Mouse (Mus musculus) heart, embryonic 10.5 days (tissue): ENCODE data around the gene Il1rl2. TPM values are rescaled to one million over a fixed set of nuclear protein-coding genes. Genes with fewer than 3 reads are reported as not detected.
A peak's percentile ranks its signal among the peaks of the same experiment; 100 is the strongest.
"Not testable (repeated sequence)": the region's sequence is repeated elsewhere in the genome, so short reads cannot be mapped to it uniquely, and the experiment has no call there.

Experiments used
- DNase-seq: peaks from one replicate; pipeline ENCODE4 v3.0.0-alpha.2; 2017; ENCODE audit warnings: low spot score
- H3K27ac ChIP-seq: fragments of 300-500 bp; sonication (generic); 2 replicates; pipeline ENCODE4 v1.5.1; 2016; ENCODE audit warnings: mild to moderate bottlenecking
- H3K27me3 ChIP-seq: fragments of 300-500 bp; sonication (generic); 2 replicates; pipeline ENCODE4 v1.6.1; 2016; ENCODE audit warnings: mild to moderate bottlenecking; ENCODE audit not compliant: poor library complexity, insufficient read depth, severe bottlenecking
- H3K36me3 ChIP-seq: fragments of 300-500 bp; sonication (generic); 2 replicates; pipeline ENCODE4 v1.6.1; 2016; ENCODE audit warnings: mild to moderate bottlenecking, moderate library complexity
- H3K4me1 ChIP-seq: fragments of 300-500 bp; sonication (generic); 2 replicates; pipeline ENCODE4 v1.6.1; 2016; ENCODE audit warnings: mild to moderate bottlenecking
- H3K4me3 ChIP-seq: fragments of 300-500 bp; sonication (generic); 2 replicates; pipeline ENCODE4 v1.5.1; 2016; ENCODE audit warnings: mild to moderate bottlenecking, moderate library complexity
- H3K9me3 ChIP-seq: fragments of 300-500 bp; sonication (generic); 2 replicates; pipeline ENCODE4 v1.6.1; 2016; ENCODE audit warnings: mild to moderate bottlenecking, moderate library complexity
- WGBS: fragments of 180-500 bp; shearing (Covaris S2); methylation state at CpG from one replicate; pipeline ENCODE4 v1.1.7; 2016; 5-methylcytosine and 5-hydroxymethylcytosine counted together
- polyA plus RNA-seq: library from polyadenylated mRNA; unstranded; fragments of >200 nt; fragmentation: Nextera tagmentation; extraction: Ambion mirVana; gene quantifications from 2 replicates; pipeline ENCODE4 v1.2.1, GENCODE M21; 2016

Il1rl2 gene
- polyA plus RNA-seq, 1 experiment from 2014 or later: 2.3 TPM

- no peaks in the 10 kb centered on the region for H3K4me1 ChIP-seq
- H3K27me3 ChIP-seq: no peaks in the 10 kb centered on the region
- DNase-seq: no peak
- no peaks in the 10 kb centered on the region for H3K9me3 ChIP-seq
- H3K36me3 ChIP-seq: peaks cover 4% of the 10 kb centered on the region; the same call in 1 of the 2 replicates
- H3K4me3 ChIP-seq: no peak overlapping the region
- no peak overlapping the region for H3K27ac ChIP-seq
- WGBS: 51% methylated on average over 7 of the region's 7 CpGs
Measured at GRCm38 (mm10) chr1:40303179-40303866, 21.1 kb upstream of the Il1rl2 start.

- not testable (repeated sequence) for H3K27me3 ChIP-seq, H3K9me3 ChIP-seq, H3K4me3 ChIP-seq, H3K4me1 ChIP-seq, H3K27ac ChIP-seq, DNase-seq, H3K36me3 ChIP-seq
- 79% methylated on average over 4 of the region's 4 CpGs for WGBS
Measured at GRCm38 (mm10) chr1:40304321-40304720, 20.1 kb upstream of the Il1rl2 start.

- no peak overlapping the region for H3K4me3 ChIP-seq
- no peaks in the 10 kb centered on the region for H3K36me3 ChIP-seq
- no peaks in the 10 kb centered on the region for H3K27me3 ChIP-seq
- no peaks in the 10 kb centered on the region for H3K9me3 ChIP-seq
- 83% methylated on average over 2 of the region's 2 CpGs for WGBS
- no peaks in the 10 kb centered on the region for H3K4me1 ChIP-seq
- H3K27ac ChIP-seq: no peak overlapping the region
- DNase-seq: no peak
Measured at GRCm38 (mm10) chr1:40306111-40306510, 18.3 kb upstream of the Il1rl2 start.

GRCm38 (mm10) chr1:40311123-40311522, 13.3 kb upstream of the Il1rl2 start:
- no peaks in the 10 kb centered on the region for H3K9me3 ChIP-seq
- WGBS: 73% methylated on average over 3 of the region's 3 CpGs
- H3K36me3 ChIP-seq: peaks cover 6% of the 10 kb centered on the region; the same call in 1 of the 2 replicates
- no peak overlapping the region for H3K4me3 ChIP-seq
- no peak overlapping the region for H3K27ac ChIP-seq
- no peaks in the 10 kb centered on the region for H3K4me1 ChIP-seq
- H3K27me3 ChIP-seq: no peaks in the 10 kb centered on the region
- no peak for DNase-seq

- no peak for DNase-seq
- H3K4me3 ChIP-seq: no peak overlapping the region
- peaks cover 6% of the 10 kb centered on the region; the same call in 1 of the 2 replicates for H3K36me3 ChIP-seq
- H3K9me3 ChIP-seq: no peaks in the 10 kb centered on the region
- H3K4me1 ChIP-seq: no peaks in the 10 kb centered on the region
- no peak overlapping the region for H3K27ac ChIP-seq
- whole genome bisulfite sequencing: 78% methylated on average over 2 of the region's 2 CpGs
- H3K27me3 ChIP-seq: no peaks in the 10 kb centered on the region
Measured at GRCm38 (mm10) chr1:40311625-40312024, 12.8 kb upstream of the Il1rl2 start.

- Histone ChIP-seq H3K4me1 (no peaks in the 10 kb centered on the region), H3K27me3 (no peaks in the 10 kb centered on the region), H3K36me3 (peaks cover 6% of the 10 kb centered on the region; the same call in 1 of the 2 replicates), H3K4me3 (no peak overlapping the region), H3K27ac (no peak overlapping the region), H3K9me3 (no peaks in the 10 kb centered on the region)
- no peak for DNase-seq
- WGBS: 78% methylated on average over 12 of the region's 12 CpGs
Measured at GRCm38 (mm10) chr1:40314016-40314415, 10.4 kb upstream of the Il1rl2 start.

GRCm38 (mm10) chr1:40317657-40318056, 6.8 kb upstream of the Il1rl2 start:
- WGBS: 87% methylated on average over 8 of the region's 8 CpGs

GRCm38 (mm10) chr1:40321824-40322223, 2.6 kb upstream of the Il1rl2 start:
- Histone ChIP-seq H3K4me3 (no peak overlapping the region), H3K27ac (no peak overlapping the region), H3K9me3 (no peaks in the 10 kb centered on the region), H3K36me3 (no peaks in the 10 kb centered on the region), H3K27me3 (peaks cover 25% of the 10 kb centered on the region), H3K4me1 (peaks cover 17% of the 10 kb centered on the region)
- DNase-seq: no peak
- WGBS: 73% methylated on average over 6 of the region's 6 CpGs

More at GRCm38 (mm10) chr1:40317657-40318056, 6.8 kb upstream of the Il1rl2 start:
- Histone ChIP-seq H3K4me3 (no peak overlapping the region), H3K4me1 (peaks cover 6% of the 10 kb centered on the region; the same call in 1 of the 2 replicates), H3K27me3 (no peaks in the 10 kb centered on the region), H3K27ac (no peak overlapping the region), H3K36me3 (peaks cover 6% of the 10 kb centered on the region; the same call in 1 of the 2 replicates), H3K9me3 (no peaks in the 10 kb centered on the region)
- DNase-seq: no peak

- WGBS: 81% methylated on average over 3 of the region's 3 CpGs
- Histone ChIP-seq H3K36me3 (no peaks in the 10 kb centered on the region), H3K27me3 (peaks cover 30% of the 10 kb centered on the region), H3K4me1 (peaks cover 17% of the 10 kb centered on the region), H3K27ac (no peak overlapping the region), H3K9me3 (no peaks in the 10 kb centered on the region), H3K4me3 (no peak overlapping the region)
- no peak for DNase-seq
Measured at GRCm38 (mm10) chr1:40322543-40322942, 1.9 kb upstream of the Il1rl2 start.

GRCm38 (mm10) chr1:40324955-40325702, 719 bp downstream of the Il1rl2 start:
- peaks cover 37% of the 10 kb centered on the region for H3K27me3 ChIP-seq
- 7% methylated on average over 22 of the region's 22 CpGs for WGBS

GRCm38 (mm10) chr1:40325711-40326327, 1.4 kb downstream of the Il1rl2 start:
- 2% methylated on average over 29 of the region's 29 CpGs for WGBS
- Histone ChIP-seq H3K27ac (no peak overlapping the region), H3K4me1 (peaks cover 11% of the 10 kb centered on the region), H3K4me3 (peak overlapping the region; percentile 55), H3K27me3 (peaks cover 37% of the 10 kb centered on the region), H3K9me3 (no peaks in the 10 kb centered on the region), H3K36me3 (no peaks in the 10 kb centered on the region)
- no peak for DNase-seq

More at GRCm38 (mm10) chr1:40324955-40325702, 719 bp downstream of the Il1rl2 start:
- Histone ChIP-seq H3K4me3 (peak overlapping the region; percentile 55), H3K9me3 (no peaks in the 10 kb centered on the region), H3K4me1 (peaks cover 15% of the 10 kb centered on the region), H3K27ac (0 out of 2 replicates have a peak overlapping the region, but pooled peaks have one; percentile 36), H3K36me3 (no peaks in the 10 kb centered on the region)
- no peak for DNase-seq

GRCm38 (mm10) chr1:40327604-40328003, 3.2 kb downstream of the Il1rl2 start:
- WGBS: 83% methylated on average over 3 of the region's 3 CpGs
- DNase-seq: no peak
- H3K36me3 ChIP-seq: no peaks in the 10 kb centered on the region
- H3K9me3 ChIP-seq: no peaks in the 10 kb centered on the region
- peaks cover 37% of the 10 kb centered on the region for H3K27me3 ChIP-seq
- no peak overlapping the region for H3K4me3 ChIP-seq
- H3K27ac ChIP-seq: no peak overlapping the region
- peaks cover 11% of the 10 kb centered on the region for H3K4me1 ChIP-seq

- Histone ChIP-seq H3K4me1 (peaks cover 11% of the 10 kb centered on the region), H3K36me3 (no peaks in the 10 kb centered on the region), H3K4me3 (no peak overlapping the region), H3K9me3 (no peaks in the 10 kb centered on the region), H3K27me3 (peaks cover 33% of the 10 kb centered on the region), H3K27ac (no peak overlapping the region)
- WGBS: 65% methylated on average over 1 of the region's 1 CpGs
- DNase-seq: no peak
Measured at GRCm38 (mm10) chr1:40329526-40329925, 5.1 kb downstream of the Il1rl2 start.
